Comparison of ENCODE assay signal across 11 mouse cellular contexts in the genomic region with DNA sequence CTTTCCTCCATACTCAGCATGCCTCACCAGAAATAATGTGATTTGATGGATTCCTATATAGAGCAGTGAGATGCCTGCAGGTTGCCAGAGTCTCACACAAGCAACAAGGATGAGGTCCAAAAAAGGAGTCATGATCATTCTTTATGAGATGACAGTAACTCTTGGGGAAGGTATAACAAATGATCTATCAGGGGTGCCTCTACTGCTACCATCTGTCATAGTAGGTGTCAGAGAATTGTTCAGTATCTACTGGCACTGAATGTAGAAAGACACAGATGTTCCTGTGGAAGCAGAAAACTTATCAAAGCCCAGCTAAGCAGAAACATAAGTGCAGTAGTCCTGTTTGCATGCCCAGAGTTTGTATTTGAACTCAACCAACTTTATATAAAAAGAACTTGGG.
"Had no signal": no experiment of that assay in that cellular context is flagged by ENCODE, and none has a peak within 500 bp of the region (broad histone marks: within the 10 kb centered on the region; RNA-seq: fewer than 3 reads in every experiment).

No protein-coding gene starts in this region.

- ATAC-seq: lung, postnatal 0 days; midbrain, embryonic 16.5 days had no signal

- DNase-seq: kidney, adult 18-20 months; kidney, postnatal 4 days; lung, adult 2 months; lung, postnatal 36 days; thymus, postnatal 4 days had no signal

- H3K9ac ChIP-seq: liver, embryonic 15.5 days had no signal

- H3K9me3 ChIP-seq: limb, embryonic 10.5 days; liver, embryonic 15.5 days had no signal

- H3K4me3 ChIP-seq: left cerebral cortex, adult 2 months; limb, embryonic 10.5 days; liver, embryonic 15.5 days had no signal

- H3K27me3 ChIP-seq: liver, embryonic 15.5 days had no signal

- H3K36me3 ChIP-seq: limb, embryonic 10.5 days; liver, embryonic 15.5 days had no signal

- H3K4me2 ChIP-seq: liver, embryonic 11.5 days; liver, embryonic 15.5 days had no signal

- H3K27ac ChIP-seq: limb, embryonic 10.5 days; liver, embryonic 15.5 days had no signal

- H3K4me1 ChIP-seq: limb, embryonic 10.5 days; liver, embryonic 15.5 days had no signal
